Mouse (Mus musculus): Measurements from ENCODE around the gene Rgs13. TPM values are rescaled to one million over a fixed set of nuclear protein-coding genes. Genes with fewer than 3 reads are reported as not detected.

Rgs13 gene
- polyA plus RNA-seq, 1 experiment from 2014 or later: 0.30 TPM

DNA sequence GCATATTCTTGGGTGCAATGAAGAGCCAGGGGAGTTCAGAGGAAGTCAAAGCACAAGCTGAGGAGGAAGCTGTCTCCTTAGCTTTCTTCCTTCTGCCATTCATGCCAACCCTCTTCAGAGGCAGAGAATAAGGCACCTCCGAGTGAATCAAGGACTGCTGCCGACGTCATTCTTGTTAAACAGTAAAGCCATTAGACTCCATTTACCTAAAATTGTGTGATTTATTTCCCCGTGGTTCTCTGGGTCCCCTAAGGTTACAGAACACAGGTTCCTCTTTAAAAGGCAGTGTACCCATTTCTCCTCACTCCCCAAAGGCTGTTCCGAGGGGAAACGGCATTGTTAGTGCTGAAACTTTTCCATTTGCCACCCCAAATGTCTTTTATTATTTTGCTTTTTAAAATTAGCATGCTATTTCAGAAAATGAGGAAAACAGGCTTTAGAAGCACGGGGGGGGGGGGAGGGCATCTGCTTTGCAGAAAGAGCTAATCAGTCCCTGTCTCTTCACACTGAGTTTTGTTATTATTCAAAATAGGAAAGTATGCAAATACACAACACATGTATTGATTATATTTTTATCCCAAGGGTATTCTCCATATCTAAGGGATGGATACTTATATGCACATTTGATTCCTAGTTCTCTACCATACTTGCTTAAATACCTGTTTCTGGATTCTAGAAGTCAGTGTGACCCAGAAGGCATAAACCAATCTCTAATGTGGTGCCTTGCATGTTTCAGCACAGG lies 9.7 kb upstream of the Rgs13 start:
- Histone ChIP-seq H3K4me3 (ENCODE audit: low read length) (no peak overlapping the region), H3K4me2 (ENCODE audit: low read depth, low read length) (no peak overlapping the region), H3K36me3 (ENCODE audit: control insufficient read depth, insufficient read depth) (no peaks in the 10 kb centered on the region), H3K27ac (ENCODE audit: low read length) (no peak overlapping the region), H3K9me3 (replicated peaks; ENCODE audit: control insufficient read depth, low read length) (no peaks in the 10 kb centered on the region), H3K9ac (ENCODE audit: low read length) (no peak overlapping the region), H3K4me1 (ENCODE audit: control insufficient read depth, insufficient read depth, low read length) (no peaks in the 10 kb centered on the region), H3K27me3 (ENCODE audit: control insufficient read depth, insufficient read depth, low read length) (no peaks in the 10 kb centered on the region)
- 61% methylated on average over 7 of the region's 7 CpGs for WGBS
- ATAC-seq (replicated peaks; ENCODE audit: extremely low read depth, insufficient read depth, low FRiP score): no peak

DNA sequence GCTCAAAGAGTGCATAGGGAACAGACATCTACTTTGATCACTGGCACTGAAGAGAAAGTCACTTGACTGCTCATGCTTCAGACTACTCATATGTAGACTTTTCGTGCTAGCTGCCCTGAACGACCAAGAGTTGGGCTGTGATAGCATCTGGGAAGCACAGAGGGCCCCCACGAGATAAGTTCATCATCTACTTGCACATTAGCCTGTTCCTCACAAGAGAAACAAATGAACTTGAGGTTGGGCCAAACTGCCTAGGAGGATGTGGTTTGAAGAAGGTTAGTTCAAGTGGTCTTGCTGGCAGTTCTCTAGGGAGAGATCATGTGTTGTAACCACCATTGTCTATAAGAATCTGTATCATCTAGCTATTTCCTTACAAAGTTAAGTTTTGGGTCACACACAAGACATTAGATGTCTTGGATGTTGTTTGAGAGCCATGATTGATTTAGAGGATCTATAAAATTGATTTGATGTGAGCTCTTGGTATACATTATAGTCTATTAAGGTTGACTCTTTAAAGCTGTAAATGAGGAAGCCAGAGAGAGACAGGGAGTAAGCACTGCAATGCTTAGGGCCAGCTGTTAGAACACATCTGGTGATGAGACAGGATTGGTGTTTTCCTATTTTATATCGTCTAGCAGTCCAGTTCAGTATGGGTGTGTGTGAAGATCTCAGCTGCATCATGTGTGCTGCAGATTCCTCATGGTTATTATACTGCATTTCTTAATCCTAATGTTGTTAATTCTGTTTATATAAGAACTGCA lies 8.0 kb upstream of the Rgs13 start:
- no peak overlapping the region; the same call in 1 of the 2 replicates for H3K27ac ChIP-seq (ENCODE audit: low read length)
- H3K27me3 ChIP-seq (ENCODE audit: control insufficient read depth, insufficient read depth, low read length): no peaks in the 10 kb centered on the region
- H3K9ac ChIP-seq (ENCODE audit: low read length): no peak overlapping the region
- H3K4me2 ChIP-seq (ENCODE audit: low read depth, low read length): no peak overlapping the region
- H3K36me3 ChIP-seq (ENCODE audit: control insufficient read depth, insufficient read depth): no peaks in the 10 kb centered on the region
- no peaks in the 10 kb centered on the region for H3K4me1 ChIP-seq (ENCODE audit: control insufficient read depth, insufficient read depth, low read length)
- H3K9me3 ChIP-seq (replicated peaks; ENCODE audit: control insufficient read depth, low read length): no peaks in the 10 kb centered on the region
- H3K4me3 ChIP-seq (ENCODE audit: low read length): no peak overlapping the region
- ATAC-seq (replicated peaks; ENCODE audit: extremely low read depth, insufficient read depth, low FRiP score): peak; percentile 37; the same call in 1 of the 2 replicates
- 61% methylated on average over 4 of the region's 4 CpGs for WGBS

DNA sequence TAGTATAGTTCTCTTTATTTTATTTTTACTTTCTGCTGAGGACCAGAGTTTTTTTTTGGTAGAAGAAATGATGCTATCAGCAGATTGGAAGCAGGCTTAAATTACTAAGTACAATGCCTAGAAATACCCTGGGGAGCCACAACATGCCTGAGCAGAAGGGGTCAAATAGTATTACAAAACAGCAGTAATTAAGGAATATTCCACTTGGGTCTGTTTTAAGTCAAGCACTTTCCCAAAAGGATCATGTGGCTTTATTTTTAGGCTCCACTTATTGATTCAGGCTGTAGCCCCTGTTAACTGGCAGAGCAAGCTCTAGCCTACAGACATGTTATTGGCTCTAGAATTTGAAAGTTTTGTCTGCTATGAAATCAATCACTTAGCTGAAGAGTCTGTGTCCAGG lies 6.5 kb upstream of the Rgs13 start:
- no peak overlapping the region for H3K9ac ChIP-seq (ENCODE audit: low read length)
- H3K4me1 ChIP-seq (ENCODE audit: control insufficient read depth, insufficient read depth, low read length): no peaks in the 10 kb centered on the region
- H3K4me2 ChIP-seq (ENCODE audit: low read depth, low read length): no peak overlapping the region
- H3K9me3 ChIP-seq (replicated peaks; ENCODE audit: control insufficient read depth, low read length): no peaks in the 10 kb centered on the region
- H3K27ac ChIP-seq (ENCODE audit: low read length): no peak overlapping the region
- no peak overlapping the region for H3K4me3 ChIP-seq (ENCODE audit: low read length)
- H3K27me3 ChIP-seq (ENCODE audit: control insufficient read depth, insufficient read depth, low read length): no peaks in the 10 kb centered on the region
- H3K36me3 ChIP-seq (ENCODE audit: control insufficient read depth, insufficient read depth): no peaks in the 10 kb centered on the region
- ATAC-seq (replicated peaks; ENCODE audit: extremely low read depth, insufficient read depth, low FRiP score): no peak

GRCm38 (mm10) chr1:144179559-144179958 lies 2.4 kb upstream of the Rgs13 start:
- Histone ChIP-seq H3K4me2 (ENCODE audit: low read depth, low read length) (no peak overlapping the region), H3K9ac (ENCODE audit: low read length) (no peak overlapping the region), H3K9me3 (replicated peaks; ENCODE audit: control insufficient read depth, low read length) (no peaks in the 10 kb centered on the region), H3K4me1 (ENCODE audit: control insufficient read depth, insufficient read depth, low read length) (no peaks in the 10 kb centered on the region), H3K4me3 (ENCODE audit: low read length) (no peak overlapping the region), H3K27me3 (ENCODE audit: control insufficient read depth, insufficient read depth, low read length) (no peaks in the 10 kb centered on the region), H3K36me3 (ENCODE audit: control insufficient read depth, insufficient read depth) (no peaks in the 10 kb centered on the region), H3K27ac (ENCODE audit: low read length) (no peak overlapping the region)
- 81% methylated on average over 4 of the region's 4 CpGs for WGBS
- ATAC-seq (replicated peaks; ENCODE audit: extremely low read depth, insufficient read depth, low FRiP score): no peak

DNA sequence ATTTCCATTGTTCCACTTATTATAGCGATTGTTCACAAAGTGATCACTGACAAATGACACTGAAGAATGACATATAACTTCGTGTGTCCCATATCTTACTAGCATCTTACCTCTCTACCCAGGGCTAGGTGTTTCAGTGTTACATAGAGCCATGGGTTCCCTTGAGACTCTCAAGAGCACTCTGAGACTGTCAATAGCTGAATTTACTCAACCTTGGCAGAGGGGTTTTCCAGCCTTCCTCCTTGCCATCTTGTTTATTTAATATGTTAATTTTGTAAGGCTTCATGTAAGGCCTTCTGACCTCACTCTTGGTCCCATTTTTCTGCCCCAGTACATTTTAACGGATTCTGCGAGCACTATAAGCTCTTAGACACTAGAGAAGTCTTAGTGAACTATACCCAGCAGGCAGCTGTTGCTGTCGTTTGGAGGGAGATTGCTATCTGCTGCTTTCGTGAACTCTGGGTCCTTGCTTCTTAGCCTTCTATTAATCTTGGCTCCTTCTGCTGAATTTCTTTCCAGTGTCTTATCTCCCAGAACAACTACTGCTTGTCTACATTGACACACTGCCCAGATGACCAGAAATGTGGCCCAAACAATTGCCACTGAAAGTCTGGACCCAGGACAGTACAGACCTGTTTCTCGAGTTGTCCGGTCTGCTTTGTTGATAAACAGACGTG lies 1.2 kb upstream of the Rgs13 start:
- WGBS: 63% methylated on average over 9 of the region's 9 CpGs
- no peak overlapping the region for H3K4me3 ChIP-seq (ENCODE audit: low read length)
- H3K4me2 ChIP-seq (ENCODE audit: low read depth, low read length): no peak overlapping the region
- no peaks in the 10 kb centered on the region for H3K4me1 ChIP-seq (ENCODE audit: control insufficient read depth, insufficient read depth, low read length)
- no peak; the same call in 1 of the 2 replicates for ATAC-seq (replicated peaks; ENCODE audit: extremely low read depth, insufficient read depth, low FRiP score)
- H3K27me3 ChIP-seq (ENCODE audit: control insufficient read depth, insufficient read depth, low read length): no peaks in the 10 kb centered on the region
- no peaks in the 10 kb centered on the region for H3K9me3 ChIP-seq (replicated peaks; ENCODE audit: control insufficient read depth, low read length)
- H3K9ac ChIP-seq (ENCODE audit: low read length): no peak overlapping the region
- no peak overlapping the region for H3K27ac ChIP-seq (ENCODE audit: low read length)
- no peaks in the 10 kb centered on the region for H3K36me3 ChIP-seq (ENCODE audit: control insufficient read depth, insufficient read depth)

DNA sequence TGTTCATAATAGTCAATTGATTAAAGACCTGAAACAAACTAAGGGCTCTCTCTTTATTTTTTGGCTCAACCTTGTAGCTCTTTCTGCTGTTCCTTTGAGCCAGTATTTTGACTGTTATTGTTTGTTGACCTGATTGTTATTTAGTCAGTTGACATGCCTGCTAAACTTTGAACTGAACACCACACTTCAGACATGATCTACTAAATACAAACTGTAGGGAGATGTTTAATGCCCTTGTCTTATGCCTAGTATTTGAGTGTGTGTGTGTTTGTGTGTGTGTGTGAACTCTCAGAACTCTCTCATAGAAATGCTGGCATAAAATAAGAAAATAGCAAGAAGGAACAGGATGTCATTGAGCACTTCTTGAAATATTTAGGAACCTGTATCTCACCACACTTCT lies 448 bp upstream of the Rgs13 start:
- H3K36me3 ChIP-seq (ENCODE audit: control insufficient read depth, insufficient read depth): no peaks in the 10 kb centered on the region
- H3K4me3 ChIP-seq (ENCODE audit: low read length): no peak overlapping the region
- H3K9me3 ChIP-seq (replicated peaks; ENCODE audit: control insufficient read depth, low read length): no peaks in the 10 kb centered on the region
- H3K4me2 ChIP-seq (ENCODE audit: low read depth, low read length): no peak overlapping the region
- ATAC-seq (replicated peaks; ENCODE audit: extremely low read depth, insufficient read depth, low FRiP score): no peak
- no peak overlapping the region for H3K27ac ChIP-seq (ENCODE audit: low read length)
- H3K9ac ChIP-seq (ENCODE audit: low read length): no peak overlapping the region
- H3K4me1 ChIP-seq (ENCODE audit: control insufficient read depth, insufficient read depth, low read length): no peaks in the 10 kb centered on the region
- H3K27me3 ChIP-seq (ENCODE audit: control insufficient read depth, insufficient read depth, low read length): no peaks in the 10 kb centered on the region

- WGBS: 87% methylated on average over 6 of the region's 6 CpGs
- Histone ChIP-seq H3K27me3 (ENCODE audit: control insufficient read depth, insufficient read depth, low read length) (no peaks in the 10 kb centered on the region), H3K9ac (ENCODE audit: low read length) (no peak overlapping the region), H3K9me3 (replicated peaks; ENCODE audit: control insufficient read depth, low read length) (no peaks in the 10 kb centered on the region), H3K4me3 (ENCODE audit: low read length) (no peak overlapping the region), H3K27ac (ENCODE audit: low read length) (no peak overlapping the region), H3K4me2 (ENCODE audit: low read depth, low read length) (no peak overlapping the region), H3K36me3 (ENCODE audit: control insufficient read depth, insufficient read depth) (no peaks in the 10 kb centered on the region), H3K4me1 (ENCODE audit: control insufficient read depth, insufficient read depth, low read length) (no peaks in the 10 kb centered on the region)
- ATAC-seq (replicated peaks; ENCODE audit: extremely low read depth, insufficient read depth, low FRiP score): no peak
These were observed 2.4 kb downstream of the Rgs13 start for GRCm38 (mm10) chr1:144174760-144175159.

DNA sequence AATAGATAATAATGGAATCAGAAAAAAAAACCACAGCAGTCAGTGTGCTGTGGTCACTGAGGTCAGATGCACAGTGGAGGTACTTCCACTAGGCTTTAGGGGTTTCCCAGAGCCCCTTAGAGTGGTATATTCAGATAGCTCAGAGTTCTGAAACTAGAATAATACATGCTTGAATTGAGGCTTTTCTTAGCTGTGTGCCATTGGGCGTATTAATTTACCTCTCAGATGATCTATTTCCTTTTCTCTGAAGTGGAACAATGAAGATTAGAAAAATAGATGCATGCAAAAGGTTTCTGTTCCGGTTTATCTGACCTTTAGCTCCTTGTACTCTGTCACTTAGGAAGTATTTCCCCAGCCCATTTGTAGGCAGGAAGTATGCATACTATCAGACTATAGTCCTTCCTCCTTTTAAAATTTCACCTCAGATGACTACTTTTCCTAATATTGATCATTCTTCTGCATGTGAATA lies 3.6 kb downstream of the Rgs13 start:
- Histone ChIP-seq H3K4me2 (ENCODE audit: low read depth, low read length) (no peak overlapping the region), H3K4me1 (ENCODE audit: control insufficient read depth, insufficient read depth, low read length) (no peaks in the 10 kb centered on the region), H3K27ac (ENCODE audit: low read length) (no peak overlapping the region), H3K27me3 (ENCODE audit: control insufficient read depth, insufficient read depth, low read length) (no peaks in the 10 kb centered on the region), H3K9ac (ENCODE audit: low read length) (no peak overlapping the region), H3K36me3 (ENCODE audit: control insufficient read depth, insufficient read depth) (no peaks in the 10 kb centered on the region), H3K9me3 (replicated peaks; ENCODE audit: control insufficient read depth, low read length) (no peaks in the 10 kb centered on the region), H3K4me3 (ENCODE audit: low read length) (no peak overlapping the region)
- ATAC-seq (replicated peaks; ENCODE audit: extremely low read depth, insufficient read depth, low FRiP score): no peak
- WGBS: 61% methylated on average over 2 of the region's 2 CpGs

- no peak overlapping the region for H3K9ac ChIP-seq (ENCODE audit: low read length)
- no peaks in the 10 kb centered on the region for H3K27me3 ChIP-seq (ENCODE audit: control insufficient read depth, insufficient read depth, low read length)
- WGBS: 79% methylated on average over 4 of the region's 4 CpGs
- H3K4me2 ChIP-seq (ENCODE audit: low read depth, low read length): no peak overlapping the region
- H3K27ac ChIP-seq (ENCODE audit: low read length): no peak overlapping the region
- H3K9me3 ChIP-seq (replicated peaks; ENCODE audit: control insufficient read depth, low read length): no peaks in the 10 kb centered on the region
- no peaks in the 10 kb centered on the region for H3K4me1 ChIP-seq (ENCODE audit: control insufficient read depth, insufficient read depth, low read length)
- no peak overlapping the region for H3K4me3 ChIP-seq (ENCODE audit: low read length)
- no peaks in the 10 kb centered on the region for H3K36me3 ChIP-seq (ENCODE audit: control insufficient read depth, insufficient read depth)
- ATAC-seq (replicated peaks; ENCODE audit: extremely low read depth, insufficient read depth, low FRiP score): no peak
These were observed 8.3 kb downstream of the Rgs13 start for GRCm38 (mm10) chr1:144168921-144169320.

Measured in heart, embryonic 16.5 days (tissue).